Mouse (Mus musculus) ES-Bruce4 (cell line): ENCODE data around the gene Lrrc40. TPM values are rescaled to one million over a fixed set of nuclear protein-coding genes. Genes with fewer than 3 reads are reported as not detected.

Source experiments
- H3K27ac ChIP-seq: 2 replicates; pipeline ENCODE4 v1.5.1; 2012; ENCODE audit warnings: low read length, inconsistent platforms; ENCODE audit not compliant: insufficient read depth
- H3K27me3 ChIP-seq: 2 replicates; pipeline ENCODE4 v1.6.1; 2012; ENCODE audit warnings: mild to moderate bottlenecking, low read length, inconsistent platforms; ENCODE audit not compliant: control insufficient read depth, poor library complexity, insufficient read depth, severe bottlenecking
- H3K36me3 ChIP-seq: 2 replicates; pipeline ENCODE4 v1.6.1; 2012; ENCODE audit warnings: inconsistent platforms, mild to moderate bottlenecking, low read length, moderate library complexity; ENCODE audit not compliant: control insufficient read depth, poor library complexity, insufficient read depth, severe bottlenecking
- H3K4me1 ChIP-seq: one replicate; pipeline ENCODE4 v1.8.1; 2011; ENCODE audit warnings: low read length; ENCODE audit not compliant: control insufficient read depth, insufficient read depth
- H3K4me3 ChIP-seq: 2 replicates; pipeline ENCODE4 v1.5.1; 2011; ENCODE audit warnings: low read depth, mild to moderate bottlenecking, low read length
- H3K9ac ChIP-seq: 2 replicates; pipeline ENCODE4 v1.6.1; 2012; ENCODE audit warnings: low read depth, mild to moderate bottlenecking, inconsistent platforms; ENCODE audit not compliant: poor library complexity, severe bottlenecking
- H3K9me3 ChIP-seq: replicated peaks from 2 replicates; pipeline ENCODE4 v1.6.1; 2012; ENCODE audit warnings: mild to moderate bottlenecking, low read length, inconsistent platforms; ENCODE audit not compliant: control insufficient read depth, poor library complexity, insufficient read depth, severe bottlenecking
- CTCF ChIP-seq: IDR thresholded peaks from one replicate; pipeline ENCODE4 v1.8.1; 2011; ENCODE audit warnings: low read depth, low read length
- EP300 ChIP-seq: IDR thresholded peaks from 2 replicates; pipeline ENCODE4 v1.6.1; 2011; ENCODE audit warnings: low read depth, low read length; ENCODE audit not compliant: insufficient read depth
- POLR2A ChIP-seq: IDR thresholded peaks from one replicate; pipeline ENCODE4 v1.8.1; 2011; ENCODE audit warnings: low read length; ENCODE audit not compliant: insufficient read depth
- polyA plus RNA-seq: library from polyadenylated mRNA; stranded (reverse); fragments of >200 nt; gene quantifications from 2 replicates; pipeline ENCODE4 v1.2.4, GENCODE M21; 2011; ENCODE audit warnings: low read depth; ENCODE audit not compliant: missing spikeins, insufficient read depth, insufficient read length

The Lrrc40 gene
- polyA plus RNA-seq, 1 experiment = 106 TPM

DNA sequence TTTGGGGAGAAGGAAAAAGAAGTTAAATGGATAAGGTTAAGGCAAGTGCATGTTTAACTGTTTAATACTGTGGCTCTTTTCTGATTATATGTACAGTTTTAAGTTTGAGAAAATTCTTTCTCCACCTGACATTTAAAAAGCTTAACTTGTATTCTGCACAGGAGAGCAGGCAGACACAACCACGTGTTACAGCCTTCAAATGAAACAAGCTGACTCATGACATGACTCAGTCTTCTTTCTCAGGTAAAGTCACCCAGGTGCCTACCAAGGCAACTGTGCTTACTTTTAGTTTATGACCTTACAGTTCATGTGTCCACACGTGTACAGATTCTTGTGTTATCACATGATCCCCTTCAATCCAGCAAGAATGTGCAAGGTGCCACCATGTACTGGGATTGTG, 67.0 kb downstream of the Lrrc40 start:
- Histone ChIP-seq H3K27me3 (no peaks in the 10 kb centered on the region), H3K9ac (no peak overlapping the region), H3K36me3 (no peaks in the 10 kb centered on the region), H3K4me1 (no peaks in the 10 kb centered on the region), H3K9me3 (peaks cover 3% of the 10 kb centered on the region; the same call in 1 of the 2 replicates), H3K27ac (no peak overlapping the region), H3K4me3 (no peak overlapping the region)
- no peak for TF ChIP-seq EP300
- TF ChIP-seq CTCF = no peak
- TF ChIP-seq POLR2A = no peak

DNA sequence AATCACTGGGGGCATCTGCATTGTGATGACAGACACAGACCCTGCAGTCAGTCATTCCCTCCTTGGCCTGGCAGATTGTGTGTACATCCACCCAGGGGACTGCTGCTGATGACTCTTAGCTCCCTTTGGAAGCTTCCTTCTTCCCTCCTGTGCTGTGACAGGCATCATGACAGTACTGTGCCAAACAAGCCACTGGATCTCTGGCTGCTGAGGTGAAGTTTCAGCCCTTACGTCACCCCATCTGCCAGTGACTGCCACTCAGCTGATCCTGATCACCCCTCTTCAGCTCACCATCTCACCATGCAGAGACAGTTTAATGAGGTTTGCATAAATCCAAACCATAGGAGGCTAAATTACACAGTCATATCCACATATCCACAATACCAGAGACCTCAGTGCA, 68.8 kb downstream of the Lrrc40 start:
- Histone ChIP-seq H3K9me3 (peaks cover 3% of the 10 kb centered on the region; the same call in 1 of the 2 replicates), H3K4me3 (no peak overlapping the region), H3K9ac (no peak overlapping the region), H3K4me1 (no peaks in the 10 kb centered on the region), H3K27me3 (no peaks in the 10 kb centered on the region), H3K36me3 (no peaks in the 10 kb centered on the region), H3K27ac (no peak overlapping the region)
- no peak for TF ChIP-seq CTCF
- TF ChIP-seq POLR2A = no peak
- no peak for TF ChIP-seq EP300

Other genes starting within 250 kb of the Lrrc40 start
- gene Cth, start 111.6 kb upstream of the Lrrc40 start, polyA plus RNA-seq = 46.3 and 52.8 TPM in 2 replicates
- 71.7 and 77.1 TPM in 2 replicates for gene Ankrd13c, start 89.4 kb upstream of the Lrrc40 start, polyA plus RNA-seq
- gene Srsf11, start within 50 bp of the Lrrc40 start, polyA plus RNA-seq = 342 and 346 TPM in 2 replicates